Mouse (Mus musculus): ENCODE results near the gene Slc7a10. TPM values are rescaled to one million over a fixed set of nuclear protein-coding genes. Genes with fewer than 3 reads are reported as not detected.

The Slc7a10 gene
- polyA plus RNA-seq, 1 experiment from 2014 or later: 0.79 TPM

DNA sequence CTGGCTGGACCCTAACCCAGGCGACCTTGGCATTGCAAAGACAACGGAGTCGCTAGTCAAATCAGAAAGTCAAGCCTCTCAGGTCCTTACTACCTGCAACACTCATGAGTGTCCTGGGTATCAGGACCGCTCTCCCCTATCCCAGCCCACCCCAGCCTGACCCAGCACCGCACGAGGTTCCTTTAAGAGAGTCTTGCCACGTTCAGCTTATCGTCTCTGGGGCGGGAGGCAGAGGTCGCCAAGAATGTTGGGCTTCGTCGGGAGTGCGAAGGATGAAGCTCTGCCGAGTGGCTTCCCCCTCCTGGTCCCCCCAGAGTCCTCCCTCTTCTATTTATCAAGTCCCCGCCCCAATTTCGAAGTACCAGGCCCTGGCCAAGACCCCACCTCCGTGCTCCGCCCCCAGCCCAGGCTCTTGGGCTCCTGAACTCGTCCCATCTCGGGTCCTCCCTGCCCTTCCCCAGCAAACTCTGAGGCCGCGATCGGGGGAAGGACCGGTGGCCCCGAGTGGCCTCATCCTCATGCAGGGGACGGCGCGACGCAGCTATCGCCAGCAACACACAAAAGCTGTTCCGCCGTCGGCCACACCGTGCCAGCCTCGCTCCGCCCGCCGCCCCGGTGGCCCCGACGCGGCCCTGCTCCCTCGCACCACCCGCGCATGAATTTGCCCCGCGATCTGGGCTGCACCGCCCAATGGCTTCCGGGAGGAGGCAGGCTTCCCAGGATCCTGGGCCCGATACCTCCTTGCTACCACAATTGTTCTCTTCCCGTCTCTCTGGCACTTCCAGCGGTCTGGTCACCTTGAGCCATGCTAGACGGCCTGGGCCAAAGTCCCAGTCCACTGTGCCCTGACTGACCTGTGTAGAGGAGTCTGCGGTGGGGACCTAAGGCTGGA lies 1.1 kb upstream of the Slc7a10 start:
- Histone ChIP-seq H3K27ac (peak overlapping the region; percentile 40), H3K27me3 (ENCODE audit: poor library complexity, severe bottlenecking) (peaks cover 63% of the 10 kb centered on the region)
- peak; percentile 54 for DNase-seq (ENCODE audit: extremely low spot score, low spot score)

GRCm38 (mm10) chr7:35189699-35190098 lies 3.5 kb downstream of the Slc7a10 start:
- WGBS: 76% methylated on average over 5 of the region's 5 CpGs

More for the DNA sequence above, 1.1 kb upstream of the Slc7a10 start:
- H3K4me3 ChIP-seq: peak overlapping the region; percentile 54
- H3K36me3 ChIP-seq (replicated peaks): no peaks in the 10 kb centered on the region
- H3K9me3 ChIP-seq: peaks cover 15% of the 10 kb centered on the region
- under 1% methylated on average over 54 of the region's 54 CpGs for WGBS
- H3K4me1 ChIP-seq: peaks cover 24% of the 10 kb centered on the region

DNA sequence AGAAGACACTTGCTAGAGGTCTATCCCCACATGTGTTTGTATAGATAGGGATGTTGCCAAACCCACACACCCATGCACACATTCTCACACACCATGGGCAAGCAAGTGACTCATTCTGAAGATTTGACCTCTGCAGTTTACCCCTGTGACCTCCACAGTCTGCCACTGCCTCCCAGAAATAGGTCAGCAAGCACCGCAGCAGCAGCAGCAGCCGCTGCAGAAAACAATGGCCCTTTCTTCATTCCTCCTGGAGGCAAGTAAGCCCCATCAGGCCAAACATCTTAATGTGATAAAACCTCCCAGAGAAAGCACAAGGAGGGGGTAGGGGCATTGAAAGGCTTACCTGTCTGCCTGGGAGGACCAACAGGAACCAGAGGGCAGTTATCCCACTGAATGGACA lies 5.1 kb downstream of the Slc7a10 start:
- Histone ChIP-seq H3K4me1 (peaks cover 33% of the 10 kb centered on the region), H3K36me3 (replicated peaks) (no peaks in the 10 kb centered on the region), H3K27ac (no peak overlapping the region), H3K9me3 (no peaks in the 10 kb centered on the region), H3K4me3 (no peak overlapping the region), H3K27me3 (ENCODE audit: poor library complexity, severe bottlenecking) (peaks cover 35% of the 10 kb centered on the region)
- WGBS: 5% methylated on average over 2 of the region's 2 CpGs
- DNase-seq (ENCODE audit: extremely low spot score, low spot score): no peak

More at GRCm38 (mm10) chr7:35189699-35190098, 3.5 kb downstream of the Slc7a10 start:
- Histone ChIP-seq H3K27me3 (ENCODE audit: poor library complexity, severe bottlenecking) (peaks cover 50% of the 10 kb centered on the region), H3K36me3 (replicated peaks) (no peaks in the 10 kb centered on the region), H3K9me3 (no peaks in the 10 kb centered on the region), H3K4me1 (peaks cover 49% of the 10 kb centered on the region), H3K27ac (no peak overlapping the region), H3K4me3 (no peak overlapping the region)
- DNase-seq (ENCODE audit: extremely low spot score, low spot score): no peak

DNA sequence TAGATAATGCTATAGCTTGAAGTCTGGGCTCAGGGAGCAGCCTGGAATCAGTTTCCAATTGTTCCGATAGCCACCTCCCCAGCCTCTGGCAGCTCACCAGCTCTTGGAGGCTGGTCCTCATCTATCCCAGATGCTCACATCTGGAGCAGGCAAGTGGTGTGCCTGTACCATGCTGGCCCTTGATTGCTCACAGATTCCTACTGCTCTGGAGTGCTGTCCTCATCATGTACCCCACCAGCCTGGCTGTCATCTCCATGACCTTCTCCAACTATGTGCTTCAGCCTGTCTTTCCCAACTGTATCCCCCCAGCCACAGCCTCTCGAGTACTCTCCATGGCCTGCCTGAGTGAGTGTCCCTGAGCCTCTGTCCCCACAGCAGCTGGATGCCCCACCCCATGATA lies 10.8 kb downstream of the Slc7a10 start:
- WGBS: 84% methylated on average over 2 of the region's 2 CpGs
- Histone ChIP-seq H3K36me3 (replicated peaks) (peaks cover 32% of the 10 kb centered on the region), H3K4me1 (peaks cover 8% of the 10 kb centered on the region), H3K27me3 (ENCODE audit: poor library complexity, severe bottlenecking) (no peaks in the 10 kb centered on the region; the same call in 1 of the 2 replicates), H3K4me3 (no peak overlapping the region), H3K27ac (no peak overlapping the region), H3K9me3 (peaks cover 3% of the 10 kb centered on the region; the same call in 1 of the 2 replicates)
- DNase-seq (ENCODE audit: extremely low spot score, low spot score): no peak

GRCm38 (mm10) chr7:35198981-35199754 lies 13.0 kb downstream of the Slc7a10 start:
- no peak overlapping the region for H3K27ac ChIP-seq
- WGBS: 93% methylated on average over 12 of the region's 12 CpGs
- DNase-seq (ENCODE audit: extremely low spot score, low spot score): no peak
- H3K4me1 ChIP-seq: no peaks in the 10 kb centered on the region
- peaks cover 3% of the 10 kb centered on the region; the same call in 1 of the 2 replicates for H3K9me3 ChIP-seq
- peaks cover 53% of the 10 kb centered on the region for H3K36me3 ChIP-seq (replicated peaks)
- no peak overlapping the region for H3K4me3 ChIP-seq
- H3K27me3 ChIP-seq (ENCODE audit: poor library complexity, severe bottlenecking): no peaks in the 10 kb centered on the region

- H3K4me3 ChIP-seq: no peak overlapping the region
- peaks cover 3% of the 10 kb centered on the region; the same call in 1 of the 2 replicates for H3K9me3 ChIP-seq
- no peak overlapping the region for H3K27ac ChIP-seq
- no peak for DNase-seq (ENCODE audit: extremely low spot score, low spot score)
- H3K36me3 ChIP-seq (replicated peaks): peaks cover 59% of the 10 kb centered on the region
- no peaks in the 10 kb centered on the region for H3K27me3 ChIP-seq (ENCODE audit: poor library complexity, severe bottlenecking)
- H3K4me1 ChIP-seq: no peaks in the 10 kb centered on the region
Measured at GRCm38 (mm10) chr7:35199755-35200154, 13.6 kb downstream of the Slc7a10 start.

DNA sequence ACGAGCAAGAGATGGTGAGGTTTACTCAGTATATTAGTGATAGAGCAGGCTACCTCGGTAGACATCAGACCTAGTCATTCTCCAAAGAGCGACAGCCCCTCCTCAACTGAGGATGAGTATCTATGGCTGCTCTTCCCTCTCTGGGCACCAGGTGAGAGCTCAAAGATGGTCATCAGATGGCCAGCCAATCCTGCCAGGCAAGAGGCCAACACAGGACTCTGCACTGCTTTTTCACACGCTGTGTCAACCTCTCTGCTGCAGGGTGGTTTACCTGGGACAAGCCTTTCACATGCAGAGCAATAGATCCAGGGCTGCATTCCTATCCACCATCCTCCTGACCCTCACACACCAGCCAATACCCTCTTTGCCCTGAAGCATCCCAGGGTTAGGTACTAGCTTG lies 25.6 kb downstream of the Slc7a10 start:
- Histone ChIP-seq H3K4me1 (peaks cover 32% of the 10 kb centered on the region), H3K27me3 (ENCODE audit: poor library complexity, severe bottlenecking) (peaks cover 14% of the 10 kb centered on the region), H3K27ac (no peak overlapping the region), H3K9me3 (peaks cover 3% of the 10 kb centered on the region; the same call in 1 of the 2 replicates), H3K36me3 (replicated peaks) (peaks cover 66% of the 10 kb centered on the region), H3K4me3 (no peak overlapping the region)
- DNase-seq (ENCODE audit: extremely low spot score, low spot score): no peak
- WGBS: 88% methylated on average over 4 of the region's 4 CpGs

DNA sequence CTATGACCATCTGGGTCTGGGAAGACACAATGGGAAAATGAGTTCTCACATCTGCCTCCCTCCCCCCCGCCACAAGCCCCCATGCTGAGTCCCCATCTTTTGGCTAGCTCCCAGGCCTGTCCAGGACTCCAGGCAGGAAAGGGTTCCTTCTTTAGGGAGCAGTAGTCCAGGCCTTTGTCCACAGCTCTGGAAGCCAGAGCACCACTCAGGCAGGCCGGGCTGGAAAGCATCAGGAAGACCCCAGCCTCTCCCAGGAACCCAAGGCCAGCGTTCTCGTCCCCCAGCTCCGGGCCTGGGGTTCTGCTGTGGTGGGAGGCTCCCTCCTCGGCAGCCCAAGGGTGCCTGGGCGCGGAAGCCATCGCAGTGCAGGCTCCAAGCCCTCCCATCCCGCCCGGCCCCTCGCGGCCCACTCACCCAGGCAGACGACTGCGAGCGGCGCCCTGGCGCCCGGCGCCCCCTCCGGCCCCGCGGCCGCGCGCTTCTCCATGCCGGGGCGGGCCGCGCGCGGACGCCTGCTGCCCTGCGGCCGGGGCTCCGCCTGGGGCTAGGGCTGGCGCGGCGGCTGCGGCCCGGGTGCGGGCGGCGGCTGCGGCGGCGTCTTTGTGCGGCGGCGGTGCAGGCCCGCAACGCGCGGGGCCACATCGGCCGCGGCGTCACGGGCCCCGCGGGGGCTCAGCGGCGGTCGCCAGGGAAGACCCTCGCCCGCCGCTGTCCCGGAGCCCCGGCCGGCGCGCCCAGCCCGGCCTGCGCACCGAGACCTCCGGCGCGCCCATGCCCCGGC lies 28.4 kb downstream of the Slc7a10 start:
- 6% methylated on average over 79 of the region's 79 CpGs for WGBS
- peak overlapping the region; percentile 95 for H3K27ac ChIP-seq
- H3K36me3 ChIP-seq (replicated peaks): peaks cover 38% of the 10 kb centered on the region
- DNase-seq (ENCODE audit: extremely low spot score, low spot score): peak; percentile 52
- peak overlapping the region; percentile 85 for H3K4me3 ChIP-seq
- H3K4me1 ChIP-seq: peaks cover 36% of the 10 kb centered on the region
- H3K27me3 ChIP-seq (ENCODE audit: poor library complexity, severe bottlenecking): peaks cover 23% of the 10 kb centered on the region
- H3K9me3 ChIP-seq: no peaks in the 10 kb centered on the region

DNA sequence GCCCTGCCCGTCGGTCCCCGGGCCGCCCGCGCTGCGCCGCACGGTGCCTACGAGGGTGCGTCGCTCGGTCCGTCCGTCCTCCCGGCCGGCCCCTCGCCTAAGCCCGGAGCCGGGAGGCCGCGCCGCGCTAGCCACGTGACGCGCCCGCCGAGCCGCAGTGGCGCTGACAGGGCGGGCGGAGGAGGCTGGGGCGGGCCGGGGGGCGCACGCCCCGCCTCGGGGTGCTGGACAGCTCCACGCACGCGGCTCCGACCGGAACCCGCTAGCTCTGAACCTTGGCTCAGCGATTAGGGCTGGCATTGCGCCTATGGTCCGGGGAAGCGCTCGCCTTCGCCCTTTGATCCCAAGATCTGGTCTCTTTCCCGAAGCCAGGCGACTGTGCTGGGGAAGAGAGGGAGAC lies 29.0 kb downstream of the Slc7a10 start, which contains the start of gene Lrp3:
Gene Lrp3, minus strand, starts transcription at position 274 of the 400 bp plus-strand sequence.
- H3K4me3 ChIP-seq: peak within 1 kb of the TSS; percentile 85
- no peaks in the 10 kb centered on the region for H3K9me3 ChIP-seq
- H3K4me1 ChIP-seq: peaks cover 36% of the 10 kb centered on the region
- peak; percentile 68 for DNase-seq (ENCODE audit: extremely low spot score, low spot score)
- under 1% methylated on average over 53 of the region's 53 CpGs for WGBS
- H3K27ac ChIP-seq: peak within 1 kb of the TSS; percentile 95
- peaks cover 23% of the 10 kb centered on the region for H3K27me3 ChIP-seq (ENCODE audit: poor library complexity, severe bottlenecking)
- H3K36me3 ChIP-seq (replicated peaks): peaks cover 32% of the 10 kb centered on the region

- Histone ChIP-seq H3K4me3 (peak overlapping the region; percentile 85), H3K36me3 (replicated peaks) (peaks cover 27% of the 10 kb centered on the region), H3K27ac (peak overlapping the region; percentile 95), H3K27me3 (ENCODE audit: poor library complexity, severe bottlenecking) (peaks cover 23% of the 10 kb centered on the region), H3K4me1 (peaks cover 36% of the 10 kb centered on the region), H3K9me3 (no peaks in the 10 kb centered on the region)
- 42% methylated on average over 5 of the region's 5 CpGs for WGBS
- no peak for DNase-seq (ENCODE audit: extremely low spot score, low spot score)
Measured at GRCm38 (mm10) chr7:35215731-35216130, 29.5 kb downstream of the Slc7a10 start.

DNA sequence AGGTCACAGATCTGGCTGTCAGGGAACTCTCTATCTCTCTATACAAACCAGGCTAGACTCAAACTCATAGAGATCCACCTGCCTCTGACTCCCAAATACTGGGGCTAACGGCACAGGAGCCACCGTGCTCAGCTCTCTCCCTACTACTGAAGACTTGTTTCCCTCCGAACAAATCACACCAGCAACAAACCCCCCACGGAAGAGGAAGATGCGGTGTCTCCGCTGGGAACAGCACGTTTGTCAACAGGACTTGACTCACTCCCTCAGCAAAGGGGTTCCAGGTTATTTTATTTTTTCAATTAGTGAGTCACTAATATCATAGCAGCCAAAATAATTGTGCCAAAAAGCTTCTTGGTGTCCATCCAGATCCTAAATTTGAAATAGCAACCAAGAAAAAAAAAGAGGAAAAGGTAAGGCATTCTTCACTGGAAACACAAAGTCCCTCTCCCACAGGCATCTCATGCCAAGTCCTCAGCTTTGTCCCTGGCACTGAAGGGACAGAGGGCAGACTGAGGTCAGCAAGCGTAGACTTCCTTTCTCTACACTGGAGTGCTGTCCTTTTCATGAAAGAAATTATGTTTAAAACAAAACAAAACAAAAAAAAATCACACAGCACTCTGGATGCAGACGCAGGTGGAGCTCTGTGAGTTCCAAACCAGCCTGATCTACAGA lies 34.6 kb downstream of the Slc7a10 start:
- no peaks in the 10 kb centered on the region for H3K9me3 ChIP-seq
- no peaks in the 10 kb centered on the region for H3K36me3 ChIP-seq (replicated peaks)
- 79% methylated on average over 9 of the region's 9 CpGs for WGBS
- DNase-seq (ENCODE audit: extremely low spot score, low spot score): no peak
- peaks cover 6% of the 10 kb centered on the region for H3K4me1 ChIP-seq
- H3K27me3 ChIP-seq (ENCODE audit: poor library complexity, severe bottlenecking): peaks cover 18% of the 10 kb centered on the region
- no peak overlapping the region for H3K4me3 ChIP-seq
- no peak overlapping the region for H3K27ac ChIP-seq

DNA sequence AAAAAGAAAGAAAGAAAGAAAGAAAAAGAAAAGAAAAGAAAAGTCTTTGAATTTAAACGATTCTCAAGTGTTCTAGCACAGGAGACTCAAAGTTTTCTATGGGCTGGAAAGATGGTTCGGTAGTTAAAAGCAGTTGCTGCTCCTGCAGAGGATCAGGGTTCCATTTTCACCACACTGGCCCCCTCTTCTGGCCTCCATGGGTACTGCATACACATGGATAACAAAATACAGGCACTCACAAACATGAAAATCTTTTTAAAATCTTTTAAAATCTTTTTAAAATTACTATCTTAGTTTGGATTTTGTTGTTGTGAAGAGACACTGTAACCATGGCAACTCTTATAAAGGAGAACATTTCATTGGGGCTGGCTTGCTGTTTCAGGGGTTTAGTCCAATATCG lies 44.1 kb downstream of the Slc7a10 start:
- WGBS: 75% methylated on average over 3 of the region's 3 CpGs
- Histone ChIP-seq H3K9me3 (peaks cover 9% of the 10 kb centered on the region; the same call in 1 of the 2 replicates), H3K4me1 (peaks cover 18% of the 10 kb centered on the region), H3K4me3 (no peak overlapping the region), H3K27ac (no peak overlapping the region), H3K36me3 (replicated peaks) (no peaks in the 10 kb centered on the region), H3K27me3 (ENCODE audit: poor library complexity, severe bottlenecking) (no peaks in the 10 kb centered on the region)
- no peak for DNase-seq (ENCODE audit: extremely low spot score, low spot score)
